Mouse (Mus musculus) forebrain, embryonic 13.5 days (tissue): ENCODE measurements around the gene Phactr1. TPM values are rescaled to one million over a fixed set of nuclear protein-coding genes. Genes with fewer than 3 reads are reported as not detected.

Source experiments
- ATAC-seq: fragments of 200-750 bp; cut with Nextera tagmentation; 2 replicates; pipeline ENCODE4 v1.8.0; 2017
- H3K27ac ChIP-seq: fragments of 300-500 bp; sonication (generic); 2 replicates; pipeline ENCODE4 v1.5.1; 2015; ENCODE audit warnings: inconsistent platforms, mild to moderate bottlenecking, moderate library complexity
- H3K27me3 ChIP-seq: fragments of 300-500 bp; sonication (generic); 2 replicates; pipeline ENCODE4 v1.6.1; 2015; ENCODE audit warnings: mild to moderate bottlenecking, inconsistent platforms
- H3K36me3 ChIP-seq: fragments of 300-500 bp; sonication (generic); 2 replicates; pipeline ENCODE4 v1.6.1; 2015; ENCODE audit warnings: mild to moderate bottlenecking, inconsistent platforms; ENCODE audit not compliant: poor library complexity, severe bottlenecking
- H3K4me1 ChIP-seq: fragments of 300-500 bp; sonication (generic); 2 replicates; pipeline ENCODE4 v1.6.1; 2015; ENCODE audit warnings: inconsistent platforms
- H3K4me2 ChIP-seq: fragments of 300-500 bp; sonication (generic); 2 replicates; pipeline ENCODE4 v1.6.1; 2015; ENCODE audit warnings: inconsistent platforms, mild to moderate bottlenecking, moderate library complexity
- H3K4me3 ChIP-seq: fragments of 300-500 bp; sonication (generic); 2 replicates; pipeline ENCODE4 v1.5.1; 2015; ENCODE audit warnings: mild to moderate bottlenecking, inconsistent platforms
- H3K9ac ChIP-seq: fragments of 300-500 bp; sonication (generic); 2 replicates; pipeline ENCODE4 v1.6.1; 2015; ENCODE audit warnings: mild to moderate bottlenecking, inconsistent platforms
- H3K9me3 ChIP-seq: fragments of 300-500 bp; sonication (generic); replicated peaks from 2 replicates; pipeline ENCODE4 v1.6.1; 2016; ENCODE audit warnings: inconsistent platforms
- WGBS: fragments of 180-500 bp; shearing (Covaris S2); methylation state at CpG from one replicate; pipeline ENCODE4 v1.1.7; 2015; 5-methylcytosine and 5-hydroxymethylcytosine counted together
- polyA plus RNA-seq: library from polyadenylated mRNA; unstranded; fragments of >200 nt; fragmentation: Nextera tagmentation; extraction: Ambion mirVana; gene quantifications from 2 replicates; pipeline ENCODE4 v1.2.1, GENCODE M21; 2015

Phactr1 gene
- polyA plus RNA-seq, 1 experiment from 2014 or later, result 34.4 TPM

DNA sequence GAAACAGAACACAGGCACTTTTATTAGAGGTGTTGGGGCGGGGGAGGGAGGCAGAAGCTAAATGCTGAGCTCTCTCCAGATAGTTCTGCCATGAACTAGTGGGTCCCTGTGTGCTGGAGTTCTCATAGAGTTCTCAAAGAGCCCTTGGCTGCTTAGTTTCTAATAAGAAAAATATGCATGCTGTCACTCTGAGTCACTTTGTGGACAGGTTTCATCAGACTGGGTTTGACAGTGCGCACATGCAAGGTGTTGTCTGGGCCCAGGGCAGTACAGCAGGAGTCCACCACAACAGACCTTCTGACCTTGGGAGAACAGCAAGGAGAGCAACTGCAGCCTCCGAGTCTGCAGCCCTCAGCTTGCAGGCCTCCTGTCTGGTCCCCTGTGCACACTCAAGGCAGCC is 469.2 kb downstream of the Phactr1 start:
- H3K4me2 ChIP-seq, result no peak overlapping the region
- H3K9ac ChIP-seq, result no peak overlapping the region
- no peaks in the 10 kb centered on the region for H3K9me3 ChIP-seq
- no peaks in the 10 kb centered on the region for H3K4me1 ChIP-seq
- H3K27me3 ChIP-seq, result no peaks in the 10 kb centered on the region
- no peak overlapping the region for H3K4me3 ChIP-seq
- H3K27ac ChIP-seq, result no peak overlapping the region
- WGBS, result 81% methylated on average over 3 of the region's 3 CpGs
- peaks cover 45% of the 10 kb centered on the region for H3K36me3 ChIP-seq
- ATAC-seq, result no peak

DNA sequence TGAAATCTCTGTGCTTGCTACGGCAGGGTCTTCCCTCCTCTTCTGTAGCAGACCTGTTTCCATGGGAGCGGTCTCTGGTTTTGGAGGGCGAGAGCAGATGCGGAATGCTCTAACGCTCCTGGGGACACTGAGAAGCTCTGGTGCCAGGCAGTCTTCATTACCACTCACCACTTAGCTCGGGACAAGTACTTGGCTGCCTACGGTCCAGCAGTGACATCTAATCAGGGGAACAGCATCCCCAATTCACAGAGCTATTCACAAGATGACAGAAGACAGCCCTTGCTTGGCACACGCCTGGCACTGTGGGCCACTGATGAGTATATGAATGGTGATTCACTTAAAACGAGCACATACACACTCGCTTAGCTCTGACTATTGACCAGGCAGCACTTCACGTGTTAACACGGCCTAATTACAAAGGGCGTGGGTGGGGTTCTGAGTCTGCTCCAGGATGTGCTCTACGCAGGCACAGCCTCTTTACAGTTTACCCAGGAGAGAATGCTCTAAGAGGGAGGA is 471.6 kb downstream of the Phactr1 start:
- H3K4me3 ChIP-seq, result no peak overlapping the region
- no peaks in the 10 kb centered on the region for H3K27me3 ChIP-seq
- H3K4me1 ChIP-seq, result no peaks in the 10 kb centered on the region
- no peaks in the 10 kb centered on the region for H3K9me3 ChIP-seq
- peaks cover 56% of the 10 kb centered on the region for H3K36me3 ChIP-seq
- ATAC-seq, result no peak
- H3K27ac ChIP-seq, result no peak overlapping the region
- no peak overlapping the region for H3K4me2 ChIP-seq
- H3K9ac ChIP-seq, result no peak overlapping the region
- 86% methylated on average over 14 of the region's 14 CpGs for WGBS

DNA sequence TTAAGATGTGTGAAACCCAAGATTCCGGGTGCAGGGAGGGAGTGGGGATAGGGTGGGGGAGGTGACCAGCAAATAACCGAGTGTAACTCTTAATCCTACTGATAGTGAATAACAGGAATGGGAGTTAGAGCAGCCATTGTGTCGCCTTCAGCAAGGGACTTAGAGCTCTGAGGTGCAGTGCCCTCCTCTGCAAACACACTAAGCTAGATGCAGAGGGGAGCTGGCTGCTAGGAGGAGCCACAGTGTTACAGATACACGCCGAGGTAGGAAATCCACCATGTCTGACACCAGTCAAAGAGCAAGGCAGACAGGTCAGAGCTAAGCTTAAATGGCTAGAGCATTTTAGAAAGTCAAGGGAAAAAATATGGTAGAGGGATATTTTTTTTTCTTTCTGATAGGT is 476.9 kb downstream of the Phactr1 start:
- Histone ChIP-seq H3K4me1 (no peaks in the 10 kb centered on the region), H3K27me3 (no peaks in the 10 kb centered on the region), H3K27ac (no peak overlapping the region), H3K4me2 (no peak overlapping the region), H3K36me3 (peaks cover 56% of the 10 kb centered on the region), H3K4me3 (no peak overlapping the region), H3K9ac (no peak overlapping the region), H3K9me3 (no peaks in the 10 kb centered on the region)
- 34% methylated on average over 5 of the region's 5 CpGs for WGBS
- no peak for ATAC-seq

DNA sequence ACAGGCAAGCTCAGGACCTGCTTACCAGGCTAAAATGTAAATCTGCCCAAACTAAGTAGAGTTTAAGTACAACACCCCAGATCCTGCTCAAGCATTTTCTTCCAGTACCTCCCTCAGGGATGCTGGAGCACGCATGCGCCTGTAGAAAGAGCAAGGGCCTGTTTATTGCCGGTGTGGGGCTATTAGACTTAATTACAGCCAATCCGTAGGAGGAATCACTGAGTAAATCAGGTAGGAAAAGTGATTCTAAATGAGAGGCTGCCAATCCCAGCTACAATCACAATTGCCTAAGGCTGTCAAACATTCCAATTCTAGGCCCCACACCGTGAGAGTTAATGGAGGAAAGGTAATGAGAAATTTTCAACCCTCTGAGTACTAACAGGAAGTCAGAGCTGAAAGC is 477.9 kb downstream of the Phactr1 start:
- Histone ChIP-seq H3K36me3 (peaks cover 52% of the 10 kb centered on the region), H3K9ac (no peak overlapping the region), H3K27me3 (no peaks in the 10 kb centered on the region), H3K4me3 (no peak overlapping the region), H3K9me3 (no peaks in the 10 kb centered on the region), H3K27ac (no peak overlapping the region), H3K4me1 (no peaks in the 10 kb centered on the region), H3K4me2 (no peak overlapping the region)
- WGBS, result 56% methylated on average over 5 of the region's 5 CpGs
- no peak for ATAC-seq

DNA sequence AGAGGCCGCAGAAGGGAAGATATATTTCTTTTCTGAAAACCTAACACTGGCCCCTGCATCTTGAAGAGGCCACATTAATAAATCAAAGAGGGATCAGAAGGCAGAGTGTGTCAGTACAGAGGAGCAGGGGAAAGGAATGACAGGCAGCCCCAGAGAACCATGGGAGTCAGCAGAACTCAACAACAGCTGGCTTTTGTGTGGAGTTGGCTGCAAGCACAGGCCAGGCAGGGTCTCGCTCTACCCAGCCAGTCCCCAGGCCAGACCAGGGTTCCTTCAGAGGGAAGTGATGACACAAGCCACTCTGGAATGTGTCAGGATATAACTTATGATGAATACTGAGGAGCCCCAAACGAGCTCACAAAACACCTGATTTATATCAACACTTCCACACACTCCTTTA is 479.0 kb downstream of the Phactr1 start:
- no peaks in the 10 kb centered on the region for H3K4me1 ChIP-seq
- peaks cover 52% of the 10 kb centered on the region for H3K36me3 ChIP-seq
- H3K4me2 ChIP-seq, result no peak overlapping the region
- no peak overlapping the region for H3K9ac ChIP-seq
- no peak overlapping the region for H3K27ac ChIP-seq
- ATAC-seq, result no peak
- 89% methylated on average over 3 of the region's 3 CpGs for WGBS
- no peaks in the 10 kb centered on the region for H3K27me3 ChIP-seq
- no peaks in the 10 kb centered on the region for H3K9me3 ChIP-seq
- no peak overlapping the region for H3K4me3 ChIP-seq

DNA sequence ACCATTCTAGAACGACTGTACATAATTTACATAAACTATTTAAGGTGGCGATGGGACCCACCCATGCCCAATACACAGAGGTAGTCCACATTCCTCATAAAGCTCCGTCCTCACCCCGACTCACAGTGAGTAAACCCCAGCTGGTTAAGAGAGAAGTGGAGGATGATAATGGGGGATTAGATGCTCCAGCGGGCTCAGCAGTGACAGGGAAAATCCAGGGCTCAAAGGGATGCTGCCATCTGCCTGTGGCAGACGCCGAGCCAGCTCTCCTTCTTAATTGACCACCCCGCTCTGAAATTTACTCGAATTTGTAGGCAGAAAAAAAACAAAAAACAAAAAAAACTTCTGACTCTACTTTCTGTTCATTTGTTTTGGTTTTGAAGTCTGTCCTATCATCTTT is 487.3 kb downstream of the Phactr1 start:
- Histone ChIP-seq H3K36me3 (peaks cover 29% of the 10 kb centered on the region), H3K9ac (no peak overlapping the region), H3K9me3 (no peaks in the 10 kb centered on the region), H3K27ac (no peak overlapping the region), H3K4me3 (no peak overlapping the region), H3K4me1 (peaks cover 9% of the 10 kb centered on the region), H3K27me3 (no peaks in the 10 kb centered on the region), H3K4me2 (no peak overlapping the region)
- WGBS, result 69% methylated on average over 9 of the region's 9 CpGs
- no peak for ATAC-seq

DNA sequence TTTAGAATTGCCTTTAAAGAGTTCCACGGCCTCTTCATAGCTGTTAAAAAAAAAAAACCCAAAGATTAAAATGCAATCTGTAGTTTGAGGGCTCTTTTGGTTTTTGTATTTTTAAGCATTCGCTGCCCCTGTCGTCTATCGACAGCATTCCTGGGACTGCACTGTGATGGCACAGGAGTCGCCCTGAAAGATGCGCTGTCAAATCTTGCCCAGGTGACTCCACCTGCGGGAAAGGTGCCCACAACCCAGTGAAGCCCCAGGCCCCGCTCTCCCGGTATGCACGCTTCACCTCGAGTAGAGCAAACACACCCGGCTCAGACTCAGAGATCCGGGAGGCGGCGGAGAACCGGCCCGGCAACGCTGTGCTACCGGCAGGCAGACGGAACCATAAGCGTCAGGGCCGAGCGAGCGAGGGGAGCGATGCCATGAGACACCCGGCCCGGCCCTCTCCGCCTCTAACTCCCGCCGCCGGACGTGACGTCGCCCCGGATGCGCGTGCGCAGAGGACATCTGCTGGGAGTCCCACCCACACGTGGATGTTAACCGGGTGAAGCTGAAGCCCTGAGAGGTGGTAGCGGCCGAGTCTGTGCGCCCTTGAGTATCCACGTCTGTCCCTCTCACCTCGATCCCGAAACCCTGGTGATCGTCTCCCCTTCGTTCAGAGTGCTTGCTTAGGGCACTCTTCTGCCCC is 490.7 kb downstream of the Phactr1 start, which contains the start of gene Tbc1d7:
Gene Tbc1d7, minus strand, starts transcription at position 482 of the 691 bp plus-strand sequence.
- peak within 1 kb of the TSS; percentile 62; the same call in 1 of the 2 replicates for H3K27ac ChIP-seq
- peak; percentile 96 for ATAC-seq

DNA sequence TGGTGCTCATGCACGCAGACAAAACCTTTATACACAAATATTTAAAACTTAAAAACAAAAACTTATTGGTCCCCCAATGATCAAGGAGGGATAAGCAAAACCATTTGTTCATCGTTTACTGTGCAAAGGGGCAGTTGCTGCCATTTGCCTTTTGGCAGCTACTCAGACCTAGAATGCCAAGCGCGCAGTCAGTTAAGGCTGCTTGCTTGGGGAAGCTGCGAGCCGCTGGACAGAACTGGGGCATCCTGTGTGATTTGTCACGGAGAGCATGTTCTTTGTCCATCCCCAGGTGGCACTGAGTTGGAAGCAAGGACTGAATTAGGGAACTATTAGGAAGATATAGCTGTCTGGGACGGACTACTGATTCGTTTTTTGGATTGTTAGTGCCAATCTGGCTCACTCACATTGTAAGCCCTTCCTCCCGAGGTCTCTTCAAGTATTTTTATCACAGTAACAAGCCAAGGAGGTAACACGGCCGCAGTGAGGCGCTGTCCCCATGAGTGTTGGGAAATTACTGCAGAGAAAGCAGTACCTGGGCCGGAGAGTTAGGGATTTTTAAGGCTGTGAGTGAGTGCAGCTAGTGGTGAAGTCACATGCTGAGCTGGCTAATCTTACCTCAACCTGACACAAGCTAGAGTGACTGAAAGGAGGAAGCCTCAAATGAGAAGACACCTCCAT is 491.8 kb downstream of the Phactr1 start:
- Histone ChIP-seq H3K4me2 (peak overlapping the region; percentile 72), H3K4me3 (peak overlapping the region; percentile 68), H3K4me1 (peaks cover 9% of the 10 kb centered on the region), H3K27me3 (no peaks in the 10 kb centered on the region), H3K27ac (no peak overlapping the region), H3K9me3 (no peaks in the 10 kb centered on the region), H3K36me3 (no peaks in the 10 kb centered on the region), H3K9ac (peak overlapping the region; percentile 81)
- no peak for ATAC-seq
- 41% methylated on average over 14 of the region's 14 CpGs for WGBS

More for the DNA sequence above, 490.7 kb downstream of the Phactr1 start, which contains the start of gene Tbc1d7:
- Histone ChIP-seq H3K4me2 (peak within 1 kb of the TSS; percentile 72), H3K4me3 (peak within 1 kb of the TSS; percentile 68), H3K36me3 (peaks cover under 1% of the 10 kb centered on the region; the same call in 1 of the 2 replicates), H3K9ac (peak within 1 kb of the TSS; percentile 81), H3K4me1 (peaks cover 9% of the 10 kb centered on the region), H3K27me3 (no peaks in the 10 kb centered on the region), H3K9me3 (no peaks in the 10 kb centered on the region)
- WGBS, result under 1% methylated on average over 48 of the region's 48 CpGs

DNA sequence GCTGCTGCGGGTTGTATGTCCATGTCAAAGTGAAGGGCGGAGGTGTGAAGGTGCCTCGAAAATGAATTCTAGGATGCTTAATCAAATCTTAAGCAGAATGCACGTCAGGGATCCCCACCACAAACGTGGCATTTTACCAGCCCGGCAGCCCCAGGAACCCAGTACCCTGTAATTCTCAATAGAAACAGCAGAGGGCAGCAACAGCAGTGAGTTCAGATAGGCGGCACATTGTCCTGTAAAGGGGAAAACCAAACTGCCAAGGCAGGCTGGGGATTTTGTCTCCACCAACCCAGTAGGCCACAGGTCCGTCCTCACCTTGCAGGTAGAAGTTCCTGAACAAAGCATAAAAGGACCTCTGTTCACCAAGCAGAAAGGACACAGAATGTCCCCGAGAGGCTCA is 492.8 kb downstream of the Phactr1 start:
- Histone ChIP-seq H3K9me3 (no peaks in the 10 kb centered on the region), H3K4me3 (no peak overlapping the region), H3K36me3 (no peaks in the 10 kb centered on the region), H3K4me2 (no peak overlapping the region), H3K27ac (no peak overlapping the region), H3K9ac (no peak overlapping the region), H3K4me1 (peaks cover 9% of the 10 kb centered on the region), H3K27me3 (no peaks in the 10 kb centered on the region)
- WGBS, result 16% methylated on average over 9 of the region's 9 CpGs
- no peak for ATAC-seq

DNA sequence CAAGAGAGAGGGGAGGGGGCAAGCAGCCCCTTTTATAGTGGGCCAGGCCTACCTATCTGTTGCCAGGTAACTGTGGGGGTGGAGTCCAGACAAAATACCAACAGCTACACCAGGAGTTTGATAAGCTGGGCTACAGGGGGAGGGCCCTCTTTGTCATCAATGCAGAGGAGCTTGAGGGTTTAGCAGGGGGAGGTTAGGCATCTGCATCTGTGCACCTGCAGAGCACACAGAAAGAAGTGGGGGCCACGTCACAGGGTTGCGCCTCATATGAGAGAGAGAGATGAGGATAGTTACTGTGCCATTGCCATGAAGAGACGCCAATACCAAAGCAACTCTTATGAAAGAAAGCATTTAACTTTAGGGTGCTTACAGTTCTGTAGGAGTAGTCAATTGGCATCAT is 496.3 kb downstream of the Phactr1 start:
- Histone ChIP-seq H3K9ac (no peak overlapping the region), H3K27ac (no peak overlapping the region), H3K4me2 (no peak overlapping the region), H3K27me3 (no peaks in the 10 kb centered on the region), H3K4me1 (peaks cover 6% of the 10 kb centered on the region; the same call in 1 of the 2 replicates), H3K4me3 (no peak overlapping the region), H3K36me3 (no peaks in the 10 kb centered on the region), H3K9me3 (no peaks in the 10 kb centered on the region)
- 92% methylated on average over 3 of the region's 3 CpGs for WGBS
- no peak for ATAC-seq

DNA sequence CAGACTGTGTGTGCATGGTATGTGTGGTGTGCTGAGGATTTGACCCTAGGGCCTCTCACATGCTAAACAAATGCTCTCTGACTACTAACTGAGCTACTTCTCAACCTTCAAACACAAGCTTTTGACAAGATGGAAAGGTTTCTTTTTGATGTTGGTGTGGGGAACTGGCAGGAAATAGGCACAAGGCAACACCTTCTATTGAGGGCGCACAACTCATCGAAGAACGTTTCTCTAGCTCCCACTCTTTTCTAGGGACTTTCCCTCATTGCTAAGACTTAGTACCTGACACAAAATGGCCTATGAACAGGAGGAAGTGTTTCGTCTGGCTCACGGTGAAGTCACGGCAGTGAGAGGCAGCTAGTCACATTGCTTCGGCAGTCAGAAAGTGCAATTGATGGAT is 496.9 kb downstream of the Phactr1 start:
- Histone ChIP-seq H3K4me3 (no peak overlapping the region), H3K9ac (no peak overlapping the region), H3K36me3 (no peaks in the 10 kb centered on the region), H3K27ac (no peak overlapping the region), H3K4me2 (no peak overlapping the region), H3K4me1 (peaks cover 2% of the 10 kb centered on the region), H3K9me3 (no peaks in the 10 kb centered on the region), H3K27me3 (no peaks in the 10 kb centered on the region)
- ATAC-seq, result no peak
- WGBS, result 92% methylated on average over 7 of the region's 7 CpGs

DNA sequence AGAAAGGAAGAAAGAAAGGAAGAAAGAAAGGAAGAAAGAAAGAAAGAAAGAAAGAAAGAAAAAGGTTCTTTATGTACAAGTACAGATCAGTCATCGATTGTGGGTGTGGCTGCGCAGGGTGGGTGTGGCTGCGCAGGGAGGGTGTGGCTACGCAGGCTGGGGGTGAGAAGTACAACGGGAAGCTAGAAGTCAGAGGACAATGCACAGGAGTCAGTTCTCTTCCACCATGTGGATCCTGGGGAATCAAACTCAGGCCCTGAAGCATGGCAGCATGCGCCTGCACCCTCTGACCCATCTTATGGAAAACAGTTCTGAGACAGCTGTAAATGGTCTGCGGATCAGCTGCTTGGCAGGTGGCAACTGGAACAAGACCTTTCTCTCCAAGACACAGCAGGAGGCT is 500.7 kb downstream of the Phactr1 start:
- H3K9me3 ChIP-seq, result no peaks in the 10 kb centered on the region
- H3K36me3 ChIP-seq, result no peaks in the 10 kb centered on the region
- H3K4me3 ChIP-seq, result no peak overlapping the region
- no peak overlapping the region for H3K27ac ChIP-seq
- H3K4me2 ChIP-seq, result no peak overlapping the region
- ATAC-seq, result no peak
- peaks cover 16% of the 10 kb centered on the region for H3K4me1 ChIP-seq
- 68% methylated on average over 7 of the region's 7 CpGs for WGBS
- no peak overlapping the region for H3K9ac ChIP-seq
- no peaks in the 10 kb centered on the region for H3K27me3 ChIP-seq
